16 mouse cellular contexts compared by ENCODE assay signal in the genomic region with DNA sequence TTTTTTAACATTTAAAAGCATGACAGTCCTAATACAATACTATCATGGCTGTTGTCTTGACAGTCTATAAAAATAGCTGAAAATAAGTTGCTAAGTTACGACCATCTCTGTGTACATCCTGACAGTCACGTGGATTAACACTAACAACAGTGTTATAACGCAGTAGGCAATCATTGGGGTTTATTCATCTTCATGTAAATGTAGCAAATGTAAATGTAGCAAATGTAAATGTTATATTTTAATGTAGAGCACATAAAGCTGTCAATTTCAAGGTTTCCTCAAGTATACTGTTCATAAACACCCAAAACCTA. TPM values are rescaled to one million over a fixed set of nuclear protein-coding genes. Genes with fewer than 3 reads are reported as not detected.
DNase-seq lines count a peak whose midpoint lies in the region; ATAC-seq and TF ChIP-seq lines count a peak whose summit lies in the region.
"Had no signal": no experiment of that assay in that cellular context is flagged by ENCODE, and none has a peak within 500 bp of the region (broad histone marks: within the 10 kb centered on the region; RNA-seq: fewer than 3 reads in every experiment).

No protein-coding gene starts in this region.

- DNase-seq in hindbrain, embryonic 11.5 days (ENCODE audit: low spot score): no peak
- DNase-seq in hindbrain, embryonic 10.5 days (ENCODE audit: low spot score): no peak
- DNase-seq in stomach, postnatal 0 days (ENCODE audit: low spot score): no peak
- DNase-seq in limb, embryonic 14.5 days (ENCODE audit: low spot score): no peak
- no peak for DNase-seq in urinary bladder, postnatal 25 days (ENCODE audit: low spot score)
- no peak for DNase-seq in urinary bladder, adult 18-20 months (ENCODE audit: low spot score in 2 of 2)

- no peak for TF ChIP-seq POLR2A in limb, embryonic 14.5 days (IDR thresholded peaks at IDR 0.05; ENCODE audit: borderline replicate concordance, extremely low read depth, insufficient read depth, insufficient read length)

- H3K4me3 ChIP-seq in hindbrain, embryonic 11.5 days (ENCODE audit: low read depth, low read length): no peak overlapping the region
- H3K4me3 ChIP-seq in hindbrain, embryonic 10.5 days: no peak overlapping the region
- no peak overlapping the region for H3K4me3 ChIP-seq in stomach, embryonic 15.5 days (replicated peaks)
- H3K4me3 ChIP-seq in stomach, postnatal 0 days (ENCODE audit: low read depth, low read length): no peak overlapping the region
- H3K4me3 ChIP-seq in limb, embryonic 14.5 days (replicated peaks; ENCODE audit: low read length): no peak overlapping the region
- no peak overlapping the region for H3K4me3 ChIP-seq in neural tube, embryonic 15.5 days (replicated peaks)
- H3K4me3 ChIP-seq: left cerebral cortex, adult 2 months; megakaryocyte, embryonic 14.5 days had no signal

- H3K9me3 ChIP-seq in hindbrain, embryonic 11.5 days (ENCODE audit: control insufficient read depth, low read length): peaks cover 11% of the 10 kb centered on the region
- peaks cover 61% of the 10 kb centered on the region for H3K9me3 ChIP-seq in hindbrain, embryonic 10.5 days
- 0 out of 2 replicates have a peak, but pooled peaks cover 5% of the 10 kb centered on the region for H3K9me3 ChIP-seq in stomach, embryonic 15.5 days
- H3K9me3 ChIP-seq in stomach, postnatal 0 days (ENCODE audit: control insufficient read depth, low read length): peaks cover 1% of the 10 kb centered on the region
- H3K9me3 ChIP-seq in limb, embryonic 14.5 days (ENCODE audit: control insufficient read depth, low read length): peaks cover 15% of the 10 kb centered on the region
- H3K9me3 ChIP-seq in neural tube, embryonic 15.5 days (replicated peaks): peaks cover 41% of the 10 kb centered on the region

- ATAC-seq in hindbrain, embryonic 11.5 days (ENCODE audit: low FRiP score): peak; percentile 71
- ATAC-seq in stomach, embryonic 15.5 days (ENCODE audit: insufficient read depth, low FRiP score, low read depth): 0 out of 2 replicates have a peak, but pooled peaks have one; percentile 14
- no peak for ATAC-seq in stomach, postnatal 0 days (ENCODE audit: low FRiP score, low TSS enrichment)
- ATAC-seq in limb, embryonic 14.5 days (ENCODE audit: low FRiP score, low read depth): peak; percentile 53
- peak; percentile 65; the same call in 1 of the 2 replicates for ATAC-seq in neural tube, embryonic 15.5 days (ENCODE audit: low FRiP score)
- ATAC-seq: Patski had no signal

- no peak overlapping the region for H3K27ac ChIP-seq in hindbrain, embryonic 11.5 days (ENCODE audit: low read depth, low read length)
- no peak overlapping the region for H3K27ac ChIP-seq in hindbrain, embryonic 10.5 days
- no peak overlapping the region for H3K27ac ChIP-seq in stomach, embryonic 15.5 days
- H3K27ac ChIP-seq in stomach, postnatal 0 days (replicated peaks): no peak overlapping the region
- H3K27ac ChIP-seq in limb, embryonic 14.5 days (replicated peaks; ENCODE audit: low read depth, low read length): no peak overlapping the region
- no peak overlapping the region for H3K27ac ChIP-seq in neural tube, embryonic 15.5 days (replicated peaks)
- H3K27ac ChIP-seq: left cerebral cortex, adult 2 months had no signal

- H3K9ac ChIP-seq in hindbrain, embryonic 11.5 days (ENCODE audit: low read depth, low read length): no peak overlapping the region
- no peak overlapping the region for H3K9ac ChIP-seq in stomach, embryonic 15.5 days
- H3K9ac ChIP-seq in stomach, postnatal 0 days (ENCODE audit: low read length): no peak overlapping the region
- H3K9ac ChIP-seq in limb, embryonic 14.5 days (ENCODE audit: low read depth, low read length, severe bottlenecking): no peak overlapping the region
- no peak overlapping the region for H3K9ac ChIP-seq in neural tube, embryonic 15.5 days (replicated peaks)

- no peaks in the 10 kb centered on the region for H3K27me3 ChIP-seq in hindbrain, embryonic 11.5 days (ENCODE audit: control insufficient read depth, insufficient read depth, low read length)
- H3K27me3 ChIP-seq in hindbrain, embryonic 10.5 days (ENCODE audit: insufficient read depth, poor library complexity, severe bottlenecking): no peaks in the 10 kb centered on the region
- no peaks in the 10 kb centered on the region for H3K27me3 ChIP-seq in stomach, embryonic 15.5 days (replicated peaks)
- no peaks in the 10 kb centered on the region for H3K27me3 ChIP-seq in stomach, postnatal 0 days (ENCODE audit: control insufficient read depth, insufficient read depth, low read length)
- H3K27me3 ChIP-seq in limb, embryonic 14.5 days (ENCODE audit: control insufficient read depth, insufficient read depth, low read length): no peaks in the 10 kb centered on the region
- H3K27me3 ChIP-seq in neural tube, embryonic 15.5 days (replicated peaks): no peaks in the 10 kb centered on the region
- H3K27me3 ChIP-seq: megakaryocyte, embryonic 14.5 days; Patski had no signal

- TF ChIP-seq CTCF in stomach, postnatal 0 days (IDR thresholded peaks at IDR 0.05; ENCODE audit: low read depth): no peak

- no peaks in the 10 kb centered on the region for H3K4me1 ChIP-seq in hindbrain, embryonic 11.5 days (replicated peaks; ENCODE audit: control insufficient read depth, insufficient read depth, low read length)
- H3K4me1 ChIP-seq in hindbrain, embryonic 10.5 days (replicated peaks): no peaks in the 10 kb centered on the region
- no peaks in the 10 kb centered on the region for H3K4me1 ChIP-seq in stomach, embryonic 15.5 days
- no peaks in the 10 kb centered on the region for H3K4me1 ChIP-seq in stomach, postnatal 0 days (replicated peaks; ENCODE audit: control insufficient read depth, insufficient read depth)
- no peaks in the 10 kb centered on the region for H3K4me1 ChIP-seq in limb, embryonic 14.5 days (ENCODE audit: control insufficient read depth, insufficient read depth, low read length)
- no peaks in the 10 kb centered on the region for H3K4me1 ChIP-seq in neural tube, embryonic 15.5 days
- H3K4me1 ChIP-seq: megakaryocyte, embryonic 14.5 days had no signal

- no peak overlapping the region for H3K4me2 ChIP-seq in hindbrain, embryonic 11.5 days (replicated peaks; ENCODE audit: low read depth, low read length)
- H3K4me2 ChIP-seq in stomach, embryonic 15.5 days: no peak overlapping the region
- H3K4me2 ChIP-seq in stomach, postnatal 0 days (replicated peaks; ENCODE audit: low read depth): no peak overlapping the region
- no peak overlapping the region for H3K4me2 ChIP-seq in limb, embryonic 14.5 days (replicated peaks; ENCODE audit: low read depth, low read length, severe bottlenecking)
- no peak overlapping the region for H3K4me2 ChIP-seq in neural tube, embryonic 15.5 days

- no peaks in the 10 kb centered on the region for H3K36me3 ChIP-seq in hindbrain, embryonic 11.5 days (ENCODE audit: control insufficient read depth, insufficient read depth, low read length)
- H3K36me3 ChIP-seq in hindbrain, embryonic 10.5 days: no peaks in the 10 kb centered on the region
- H3K36me3 ChIP-seq in stomach, embryonic 15.5 days: no peaks in the 10 kb centered on the region
- H3K36me3 ChIP-seq in stomach, postnatal 0 days (ENCODE audit: control insufficient read depth, insufficient read depth, low read length): no peaks in the 10 kb centered on the region
- no peaks in the 10 kb centered on the region for H3K36me3 ChIP-seq in limb, embryonic 14.5 days (ENCODE audit: control insufficient read depth, insufficient read depth, low read length)
- no peaks in the 10 kb centered on the region for H3K36me3 ChIP-seq in neural tube, embryonic 15.5 days

- WGBS in hindbrain, embryonic 11.5 days: 72% methylated on average over 3 of the region's 3 CpGs
- 82% methylated on average over 3 of the region's 3 CpGs for WGBS in hindbrain, embryonic 10.5 days
- 75% methylated on average over 3 of the region's 3 CpGs for WGBS in stomach, embryonic 15.5 days
- WGBS in stomach, postnatal 0 days: 67% methylated on average over 3 of the region's 3 CpGs
- WGBS in limb, embryonic 14.5 days: 71% methylated on average over 3 of the region's 3 CpGs
- 76% methylated on average over 3 of the region's 3 CpGs for WGBS in neural tube, embryonic 15.5 days

- TF ChIP-seq EP300 in stomach, postnatal 0 days (optimal IDR thresholded peaks at IDR 0.05): no peak

RNA-seq across cellular contexts. Expression of a gene that starts 21.8 kb away (rescaled TPM):
- not detected in 2 replicates for polyA plus RNA-seq in hindbrain, embryonic 11.5 days (2014; fragmentation: Nextera tagmentation; extraction: Ambion mirVana)
- not detected in 2 replicates for polyA plus RNA-seq in hindbrain, embryonic 10.5 days (2016; fragmentation: Nextera tagmentation; extraction: Ambion mirVana)
- not detected in 2 replicates for polyA plus RNA-seq in stomach, embryonic 15.5 days (2015; fragmentation: Nextera tagmentation; extraction: Ambion mirVana)
- not detected in 2 replicates for polyA plus RNA-seq in stomach, postnatal 0 days (2015; fragmentation: Nextera tagmentation; extraction: Ambion mirVana)
- polyA plus RNA-seq in limb, embryonic 14.5 days (2012; rRNA removed): not detected in 2 replicates
- not detected in 2 replicates for polyA plus RNA-seq in limb, embryonic 14.5 days (2014; fragmentation: Nextera tagmentation; extraction: Ambion mirVana)
- not detected in 2 replicates for polyA plus RNA-seq in neural tube, embryonic 15.5 days (2015; fragmentation: Nextera tagmentation; extraction: Ambion mirVana)
- polyA plus RNA-seq: adrenal gland, adult 2 months; heart, embryonic 14.5 days; liver, embryonic 16.5 days; Patski; stomach, embryonic 14.5 days had no signal

RNA-seq across cellular contexts. Expression of a gene that starts 30.9 kb away (rescaled TPM):
- not detected in 2 replicates for polyA plus RNA-seq in hindbrain, embryonic 11.5 days (2014; fragmentation: Nextera tagmentation; extraction: Ambion mirVana)
- polyA plus RNA-seq in hindbrain, embryonic 10.5 days (2016; fragmentation: Nextera tagmentation; extraction: Ambion mirVana): not detected in 2 replicates
- not detected in 2 replicates for polyA plus RNA-seq in stomach, embryonic 15.5 days (2015; fragmentation: Nextera tagmentation; extraction: Ambion mirVana)
- 0.29 TPM in 1 of 2 replicates, not detected in the other for polyA plus RNA-seq in stomach, postnatal 0 days (2015; fragmentation: Nextera tagmentation; extraction: Ambion mirVana)
- not detected in 2 replicates for polyA plus RNA-seq in limb, embryonic 14.5 days (2012; rRNA removed)
- polyA plus RNA-seq in limb, embryonic 14.5 days (2014; fragmentation: Nextera tagmentation; extraction: Ambion mirVana): not detected in 2 replicates
- not detected in 2 replicates for polyA plus RNA-seq in neural tube, embryonic 15.5 days (2015; fragmentation: Nextera tagmentation; extraction: Ambion mirVana)
- polyA plus RNA-seq: adrenal gland, adult 2 months; kidney, adult 2 months; liver, embryonic 16.5 days; Patski; stomach, embryonic 14.5 days had no signal
